Mouse (Mus musculus) midbrain, embryonic 14.5 days (tissue): Measurements from ENCODE around the gene Rara. TPM values are rescaled to one million over a fixed set of nuclear protein-coding genes. Genes with fewer than 3 reads are reported as not detected.
"Not testable (repeated sequence)": the region's sequence is repeated elsewhere in the genome, so short reads cannot be mapped to it uniquely, and the experiment has no call there.

Experiments
- ATAC-seq: fragments of 200-750 bp; cut with Nextera tagmentation; 2 replicates; pipeline ENCODE4 v1.8.0; 2017; ENCODE audit warnings: moderate number of reproducible peaks, moderate library complexity; ENCODE audit not compliant: low FRiP score, low TSS enrichment
- DNase-seq: peaks from one replicate; pipeline ENCODE4 v3.0.0-alpha.2; 2015
- H3K27ac ChIP-seq: fragments of 300-500 bp; sonication (generic); replicated peaks from 2 replicates; pipeline ENCODE4 v1.5.1; 2014; ENCODE audit warnings: mild to moderate bottlenecking, low read depth, low read length, moderate library complexity
- H3K27me3 ChIP-seq: fragments of 300-500 bp; sonication (generic); 2 replicates; pipeline ENCODE4 v1.6.1; 2014; ENCODE audit warnings: low read length, control low read depth, mixed read lengths; ENCODE audit not compliant: control insufficient read depth, insufficient read depth
- H3K36me3 ChIP-seq: fragments of 300-500 bp; sonication (generic); 2 replicates; pipeline ENCODE4 v1.6.1; 2014; ENCODE audit warnings: low read length, control low read depth; ENCODE audit not compliant: control insufficient read depth, insufficient read depth
- H3K4me1 ChIP-seq: fragments of 300-500 bp; sonication (generic); 2 replicates; pipeline ENCODE4 v1.6.1; 2014; ENCODE audit warnings: mild to moderate bottlenecking, antibody characterized with exemption, low read length, control low read depth; ENCODE audit not compliant: control insufficient read depth, insufficient read depth
- H3K4me2 ChIP-seq: fragments of 300-500 bp; sonication (generic); 2 replicates; pipeline ENCODE4 v1.6.1; 2014; ENCODE audit warnings: mild to moderate bottlenecking, low read length, moderate library complexity
- H3K4me3 ChIP-seq: fragments of 300-500 bp; sonication (generic); replicated peaks from 2 replicates; pipeline ENCODE4 v1.5.1; 2014; ENCODE audit warnings: low read depth, low read length
- H3K9ac ChIP-seq: fragments of 300-500 bp; sonication (generic); replicated peaks from 2 replicates; pipeline ENCODE4 v1.6.1; 2014; ENCODE audit warnings: mild to moderate bottlenecking, low read length, moderate library complexity
- H3K9me3 ChIP-seq: fragments of 300-500 bp; sonication (generic); 2 replicates; pipeline ENCODE4 v1.6.1; 2016; ENCODE audit warnings: low read length, control low read depth, mixed read lengths; ENCODE audit not compliant: control insufficient read depth
- WGBS: fragments of 180-500 bp; shearing (Covaris S2); extraction: QIAGEN DNeasy Blood & Tissue Kit; methylation state at CpG from one replicate; pipeline ENCODE4 v1.1.7; 2014; 5-methylcytosine and 5-hydroxymethylcytosine counted together
- polyA plus RNA-seq: library from polyadenylated mRNA; unstranded; fragments of >200 nt; fragmentation: Nextera tagmentation; extraction: Ambion mirVana; gene quantifications from 2 replicates; pipeline ENCODE4 v1.2.1, GENCODE M21; 2014

Rara gene
- polyA plus RNA-seq, 1 experiment from 2014 or later = 11.0 TPM

DNA sequence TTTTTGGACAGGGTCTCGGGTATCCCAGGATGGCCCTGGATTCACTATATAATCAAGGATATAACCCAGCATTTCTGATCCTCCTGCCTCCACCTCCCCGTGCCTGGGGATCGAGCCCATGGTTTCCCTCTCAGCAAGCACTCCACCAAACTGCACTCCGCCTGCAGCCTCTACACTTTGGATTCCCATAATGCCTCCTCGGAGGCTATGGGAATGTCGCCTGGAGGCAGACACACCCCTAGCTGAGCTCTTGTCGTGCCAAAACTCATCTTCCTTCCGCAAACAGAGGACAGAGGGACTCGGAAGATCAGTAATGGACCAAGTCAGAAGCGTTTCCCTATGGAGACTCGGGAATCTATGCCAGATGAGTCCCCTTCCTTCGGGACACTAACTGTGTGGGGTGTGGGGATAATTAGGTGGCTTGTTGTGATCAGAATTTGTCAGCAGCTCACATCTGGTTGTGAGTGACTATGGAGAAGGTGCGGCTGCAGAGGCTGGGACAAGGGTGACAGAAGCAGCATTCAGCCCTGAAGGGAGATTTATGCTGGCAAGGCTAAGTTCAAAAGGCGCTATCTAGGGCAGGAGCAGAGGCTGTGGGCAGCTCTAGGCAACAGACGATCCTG, 51.0 kb downstream of the Rara start:
- ATAC-seq = no peak
- no peaks in the 10 kb centered on the region; the same call in 1 of the 2 replicates for H3K27me3 ChIP-seq
- 59% methylated on average over 15 of the region's 15 CpGs for WGBS
- no peak overlapping the region for H3K4me2 ChIP-seq
- peaks cover 1% of the 10 kb centered on the region; the same call in 1 of the 2 replicates for H3K36me3 ChIP-seq
- H3K4me3 ChIP-seq = no peak overlapping the region
- H3K27ac ChIP-seq = no peak overlapping the region
- H3K9ac ChIP-seq = no peak overlapping the region
- no peak for DNase-seq
- peaks cover 10% of the 10 kb centered on the region for H3K4me1 ChIP-seq
- H3K9me3 ChIP-seq = no peaks in the 10 kb centered on the region

DNA sequence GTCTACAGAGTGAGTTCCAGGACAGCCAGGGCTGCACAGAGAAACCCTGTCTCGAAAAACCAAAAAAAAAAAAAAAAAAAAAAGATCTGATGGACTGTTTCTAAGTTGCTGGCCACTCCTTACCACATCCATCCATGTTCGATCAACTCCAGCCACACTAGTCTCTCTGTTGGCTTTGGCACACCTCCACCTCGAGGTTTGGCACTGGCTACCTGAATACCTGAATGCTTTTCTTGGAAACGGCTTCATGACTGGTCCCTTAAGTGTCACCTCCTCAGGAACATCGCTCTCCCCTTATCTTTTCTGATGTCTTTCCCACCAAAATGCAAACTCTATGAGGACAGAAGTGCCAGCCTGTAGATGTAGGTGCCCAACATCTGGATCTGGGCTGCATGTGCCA, 51.7 kb downstream of the Rara start:
- WGBS = 90% methylated on average over 4 of the region's 5 CpGs
- Histone ChIP-seq H3K4me1 (peaks cover 10% of the 10 kb centered on the region), H3K36me3 (no peaks in the 10 kb centered on the region), H3K4me3 (no peak overlapping the region), H3K9ac (no peak overlapping the region), H3K4me2 (no peak overlapping the region), H3K9me3 (no peaks in the 10 kb centered on the region), H3K27me3 (no peaks in the 10 kb centered on the region; the same call in 1 of the 2 replicates), H3K27ac (no peak overlapping the region)
- ATAC-seq (no peak), DNase-seq (no peak)

DNA sequence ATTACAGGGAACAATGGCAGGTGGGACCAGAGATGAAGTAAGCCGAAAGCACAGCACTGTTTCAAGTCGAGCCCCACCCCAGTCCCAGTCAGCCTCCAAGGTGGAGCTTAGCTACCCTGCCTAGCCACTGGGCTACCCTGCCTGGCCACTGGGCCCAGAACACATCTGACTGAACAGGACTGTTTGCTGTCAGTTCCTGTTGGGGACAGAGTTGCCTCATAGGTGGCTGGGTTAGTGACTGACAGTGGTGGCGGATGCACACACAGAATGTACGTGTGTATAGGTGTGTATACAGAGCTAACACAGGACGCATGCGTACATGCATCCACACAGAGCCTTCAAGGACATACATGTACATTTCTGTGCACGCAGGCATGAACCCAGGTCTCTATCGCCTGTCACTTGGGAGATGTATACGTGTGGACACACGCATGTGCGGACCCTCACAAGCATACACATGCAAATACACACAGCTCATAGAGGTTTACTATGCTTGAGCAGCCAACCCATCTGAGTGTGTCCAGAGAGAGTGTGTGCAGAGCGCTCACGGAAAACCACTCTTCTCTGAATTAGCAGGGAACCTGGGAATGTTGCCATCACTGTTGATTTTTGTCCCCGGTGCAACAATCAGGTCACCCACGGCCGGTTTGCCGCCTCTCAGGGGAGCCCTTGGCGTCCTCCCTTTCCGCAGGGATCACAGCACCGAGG, 53.8 kb downstream of the Rara start:
- ATAC-seq = peak; percentile 18; the same call in 1 of the 2 replicates
- Histone ChIP-seq H3K36me3 (no peaks in the 10 kb centered on the region), H3K4me1 (peaks cover 10% of the 10 kb centered on the region), H3K27me3 (no peaks in the 10 kb centered on the region; the same call in 1 of the 2 replicates), H3K9me3 (no peaks in the 10 kb centered on the region), H3K4me3 (peak overlapping the region; percentile 62), H3K9ac (peak overlapping the region; percentile 76), H3K4me2 (peak overlapping the region; percentile 76), H3K27ac (peak overlapping the region; percentile 92)
- WGBS = 32% methylated on average over 20 of the region's 20 CpGs
- DNase-seq = no peak

DNA sequence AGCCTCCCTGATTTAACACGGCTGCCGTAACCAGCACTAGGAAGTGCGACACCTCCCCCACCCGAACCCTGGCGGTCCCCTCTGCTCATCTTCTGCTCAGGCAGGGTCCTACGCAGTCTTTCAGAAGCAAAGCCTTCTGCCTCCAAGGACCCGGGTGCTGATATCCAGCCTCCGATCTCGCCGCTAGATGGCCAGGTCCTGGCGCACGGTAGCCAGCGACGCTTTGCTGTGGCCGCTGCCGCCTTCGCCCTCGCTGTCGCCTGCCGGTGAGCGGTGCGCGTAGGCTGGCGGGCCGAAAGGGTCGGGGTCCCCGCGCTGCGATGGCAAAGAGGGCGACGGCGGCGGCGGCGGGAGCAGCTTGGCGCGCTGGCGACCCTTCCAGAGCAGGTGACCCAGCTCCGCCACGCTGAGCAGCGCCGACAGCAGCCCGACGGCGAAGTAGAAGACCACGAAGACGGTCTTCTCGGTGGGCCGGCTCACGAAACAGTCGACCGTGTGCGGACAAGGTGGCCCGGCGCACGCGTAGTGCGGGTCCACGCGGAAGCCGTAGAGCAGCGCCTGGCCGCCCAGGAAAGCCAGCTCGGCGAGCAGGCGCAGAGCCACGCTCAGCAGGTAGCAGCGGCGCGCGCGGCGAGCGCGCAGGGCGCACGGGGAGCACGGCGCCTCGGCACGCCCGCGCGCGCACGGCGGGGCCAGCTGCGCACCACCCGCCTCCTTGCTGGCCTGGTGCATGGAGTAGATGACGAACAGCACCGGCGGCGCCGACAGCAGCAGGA, 54.6 kb downstream of the Rara start:
- peak overlapping the region; percentile 76 for H3K9ac ChIP-seq
- H3K27me3 ChIP-seq = no peaks in the 10 kb centered on the region; the same call in 1 of the 2 replicates
- peaks cover 10% of the 10 kb centered on the region for H3K4me1 ChIP-seq
- WGBS = under 1% methylated on average over 94 of the region's 94 CpGs
- no peaks in the 10 kb centered on the region for H3K9me3 ChIP-seq
- H3K27ac ChIP-seq = peak overlapping the region; percentile 92
- H3K36me3 ChIP-seq = no peaks in the 10 kb centered on the region
- peak; percentile 74 for ATAC-seq
- DNase-seq = peak; percentile 93
- H3K4me2 ChIP-seq = peak overlapping the region; percentile 76
- peak overlapping the region; percentile 62 for H3K4me3 ChIP-seq

DNA sequence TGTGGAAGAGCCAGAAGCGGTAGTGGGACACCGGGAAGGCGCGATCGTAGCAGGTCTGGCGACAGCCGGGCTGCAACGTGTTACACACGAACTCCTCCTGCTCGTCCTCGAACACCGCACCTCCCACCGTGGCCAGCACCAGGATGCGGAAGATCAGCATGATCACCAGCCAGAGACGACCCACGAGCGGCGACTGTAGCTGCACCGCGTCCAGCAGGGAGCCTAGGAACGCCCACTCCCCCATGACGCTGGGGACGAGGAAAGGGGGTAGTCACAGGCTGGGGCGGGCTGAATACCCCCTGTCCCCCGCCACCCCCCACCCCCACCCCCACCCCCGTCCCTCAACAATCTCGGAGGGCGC, 55.1 kb downstream of the Rara start, which contains the start of gene Gjd3:
TSS of gene Gjd3 (minus strand) at position 244 of the 361 bp plus-strand sequence.
- ATAC-seq = peak; percentile 24; the same call in 1 of the 2 replicates
- no peak for DNase-seq
- 1% methylated on average over 28 of the region's 28 CpGs for WGBS
- H3K4me3 ChIP-seq = peak within 1 kb of the TSS; percentile 62
- H3K36me3 ChIP-seq = no peaks in the 10 kb centered on the region
- peak within 1 kb of the TSS; percentile 76 for H3K4me2 ChIP-seq
- H3K4me1 ChIP-seq = peaks cover 10% of the 10 kb centered on the region
- peak within 1 kb of the TSS; percentile 76 for H3K9ac ChIP-seq
- peak within 1 kb of the TSS; percentile 92 for H3K27ac ChIP-seq
- H3K9me3 ChIP-seq = no peaks in the 10 kb centered on the region
- no peaks in the 10 kb centered on the region; the same call in 1 of the 2 replicates for H3K27me3 ChIP-seq

DNA sequence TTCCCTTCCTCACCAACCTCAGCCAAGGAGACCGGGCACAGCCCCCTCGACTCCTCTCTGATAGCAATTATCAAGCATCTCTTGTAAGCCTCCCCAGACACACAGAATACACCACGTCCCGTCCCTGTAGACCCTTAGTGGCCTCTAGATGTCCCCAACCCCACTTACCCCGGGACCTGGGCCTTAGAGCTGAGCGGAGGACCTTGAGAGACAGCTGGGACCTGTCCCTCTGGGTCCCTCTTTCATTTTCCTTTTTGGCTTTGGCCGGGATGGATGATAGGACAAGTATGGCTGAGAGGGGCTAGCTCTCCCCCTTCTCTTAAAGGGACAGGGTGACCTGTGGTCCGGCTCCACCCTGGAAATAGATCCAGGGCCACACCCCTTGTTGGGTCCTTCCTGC, 55.9 kb downstream of the Rara start:
- Histone ChIP-seq H3K27me3 (no peaks in the 10 kb centered on the region; the same call in 1 of the 2 replicates), H3K4me2 (peak overlapping the region; percentile 76), H3K4me1 (peaks cover 10% of the 10 kb centered on the region), H3K36me3 (no peaks in the 10 kb centered on the region), H3K27ac (no peak overlapping the region), H3K9ac (no peak overlapping the region), H3K4me3 (peak overlapping the region; percentile 62; the same call in 1 of the 2 replicates), H3K9me3 (no peaks in the 10 kb centered on the region)
- ATAC-seq (no peak), DNase-seq (no peak)
- WGBS = 52% methylated on average over 8 of the region's 8 CpGs

DNA sequence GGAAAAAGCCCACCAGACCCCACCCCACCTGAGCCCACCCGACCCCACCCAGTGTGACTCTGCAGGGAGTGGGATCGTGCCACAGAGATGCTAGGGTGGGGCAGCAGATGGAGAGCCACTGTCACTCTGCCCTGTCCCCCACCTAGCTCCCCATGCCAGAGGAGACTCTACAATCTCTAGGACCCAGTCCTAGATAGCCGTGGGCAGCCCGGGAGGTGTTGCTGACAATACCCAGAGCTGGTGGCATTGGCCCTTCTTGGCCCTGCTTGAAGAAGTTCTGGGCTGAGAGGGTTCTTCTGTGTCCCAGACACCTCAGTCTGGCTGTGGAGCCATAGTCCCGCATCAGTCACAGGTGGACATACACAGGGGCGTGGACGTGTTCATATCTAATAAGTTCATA, 57.9 kb downstream of the Rara start:
- H3K9me3 ChIP-seq = no peaks in the 10 kb centered on the region
- H3K4me3 ChIP-seq = no peak overlapping the region
- no peaks in the 10 kb centered on the region; the same call in 1 of the 2 replicates for H3K27me3 ChIP-seq
- H3K9ac ChIP-seq = no peak overlapping the region
- 92% methylated on average over 7 of the region's 7 CpGs for WGBS
- H3K4me2 ChIP-seq = no peak overlapping the region
- DNase-seq = no peak
- no peaks in the 10 kb centered on the region for H3K36me3 ChIP-seq
- no peak for ATAC-seq
- peaks cover 10% of the 10 kb centered on the region for H3K4me1 ChIP-seq
- no peak overlapping the region for H3K27ac ChIP-seq

DNA sequence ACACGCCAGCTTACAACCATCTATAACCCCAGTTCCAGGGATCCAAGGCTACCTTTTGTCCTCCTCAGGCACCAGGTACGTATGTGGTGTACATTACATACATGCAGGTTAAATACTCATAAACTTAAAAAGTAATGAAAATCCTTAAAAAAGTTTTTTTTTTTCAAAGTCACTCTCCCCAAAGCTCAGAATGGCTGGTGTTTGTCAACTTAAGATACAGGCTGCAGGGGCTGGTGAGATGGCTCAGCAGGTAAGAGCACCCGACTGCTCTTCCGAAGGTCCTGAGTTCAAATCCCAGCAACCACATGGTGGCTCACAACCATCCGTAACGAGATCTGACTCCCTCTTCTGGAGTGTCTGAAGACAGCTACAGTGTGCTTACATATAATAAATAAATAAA, 60.6 kb downstream of the Rara start:
- not testable (repeated sequence) for H3K27ac ChIP-seq, H3K4me3 ChIP-seq, DNase-seq, ATAC-seq, H3K9me3 ChIP-seq, H3K9ac ChIP-seq, H3K36me3 ChIP-seq, H3K4me1 ChIP-seq, H3K4me2 ChIP-seq, H3K27me3 ChIP-seq
- WGBS = 95% methylated on average over 4 of the region's 6 CpGs
